Mouse (Mus musculus) yolk sac, embryonic 10.5 days (tissue): ENCODE measurements around the gene Pex3.

ENCODE experiments used
- DNase-seq: peaks from one replicate; pipeline ENCODE4 v3.0.0-alpha.2; 2017; ENCODE audit warnings: low spot score

Pex3 gene

GRCm38 (mm10) chr10:13552646-13553497 lies at the start of gene Pex3, which contains the start of gene Adat2:
Gene Pex3 (minus strand): TSS chr10:13553142.
Gene Adat2 (plus strand): TSS chr10:13552894.
- DNase-seq = peak; percentile 89

- DNase-seq = no peak
Measured at GRCm38 (mm10) chr10:13600926-13601325, 48.0 kb upstream of the Pex3 start.

- no peak for DNase-seq
Measured at GRCm38 (mm10) chr10:13597491-13597890, 44.5 kb upstream of the Pex3 start.

- no peak for DNase-seq
Measured at GRCm38 (mm10) chr10:13596866-13597265, 43.9 kb upstream of the Pex3 start.

- DNase-seq = no peak
Measured at GRCm38 (mm10) chr10:13596073-13596472, 43.1 kb upstream of the Pex3 start.

GRCm38 (mm10) chr10:13593529-13593928 lies 40.6 kb upstream of the Pex3 start:
- no peak for DNase-seq

GRCm38 (mm10) chr10:13592196-13592595 lies 39.3 kb upstream of the Pex3 start:
- no peak for DNase-seq

GRCm38 (mm10) chr10:13587914-13588313 lies 35.0 kb upstream of the Pex3 start:
- DNase-seq = no peak

- no peak for DNase-seq
Measured at GRCm38 (mm10) chr10:13577123-13577522, 24.2 kb upstream of the Pex3 start.

GRCm38 (mm10) chr10:13572410-13572809 lies 19.5 kb upstream of the Pex3 start:
- no peak for DNase-seq

- no peak for DNase-seq
Measured at GRCm38 (mm10) chr10:13572003-13572402, 19.1 kb upstream of the Pex3 start.

- no peak for DNase-seq
Measured at GRCm38 (mm10) chr10:13570697-13571538, 18.0 kb upstream of the Pex3 start.

GRCm38 (mm10) chr10:13569818-13570217 lies 16.9 kb upstream of the Pex3 start:
- DNase-seq = no peak

- no peak for DNase-seq
Measured at GRCm38 (mm10) chr10:13566393-13566792, 13.5 kb upstream of the Pex3 start.

GRCm38 (mm10) chr10:13565080-13565448 lies 12.1 kb upstream of the Pex3 start:
- DNase-seq = no peak

GRCm38 (mm10) chr10:13564364-13565079 lies 11.6 kb upstream of the Pex3 start:
- peak; percentile 34 for DNase-seq

GRCm38 (mm10) chr10:13560014-13560674 lies 7.2 kb upstream of the Pex3 start:
- DNase-seq = no peak

GRCm38 (mm10) chr10:13554316-13554715 lies 1.4 kb upstream of the Pex3 start:
- DNase-seq = no peak

GRCm38 (mm10) chr10:13553498-13553985 lies 600 bp upstream of the Pex3 start:
- DNase-seq = no peak

GRCm38 (mm10) chr10:13541721-13542120 lies 11.2 kb downstream of the Pex3 start:
- no peak for DNase-seq

- no peak for DNase-seq
Measured at GRCm38 (mm10) chr10:13539769-13540333, 13.1 kb downstream of the Pex3 start.
